Mouse (Mus musculus) lung, postnatal 0 days (tissue): Measurements from ENCODE around the gene Hcls1.

Experiments used
- CTCF ChIP-seq: IDR thresholded peaks from 2 replicates; pipeline ENCODE4 v1.5.1; 2016; ENCODE audit warnings: antibody characterized with exemption, mild to moderate bottlenecking
- EP300 ChIP-seq: IDR thresholded peaks from 2 replicates; pipeline ENCODE4 v1.6.1; 2016; ENCODE audit warnings: antibody characterized with exemption, mild to moderate bottlenecking, control low read depth

DNA sequence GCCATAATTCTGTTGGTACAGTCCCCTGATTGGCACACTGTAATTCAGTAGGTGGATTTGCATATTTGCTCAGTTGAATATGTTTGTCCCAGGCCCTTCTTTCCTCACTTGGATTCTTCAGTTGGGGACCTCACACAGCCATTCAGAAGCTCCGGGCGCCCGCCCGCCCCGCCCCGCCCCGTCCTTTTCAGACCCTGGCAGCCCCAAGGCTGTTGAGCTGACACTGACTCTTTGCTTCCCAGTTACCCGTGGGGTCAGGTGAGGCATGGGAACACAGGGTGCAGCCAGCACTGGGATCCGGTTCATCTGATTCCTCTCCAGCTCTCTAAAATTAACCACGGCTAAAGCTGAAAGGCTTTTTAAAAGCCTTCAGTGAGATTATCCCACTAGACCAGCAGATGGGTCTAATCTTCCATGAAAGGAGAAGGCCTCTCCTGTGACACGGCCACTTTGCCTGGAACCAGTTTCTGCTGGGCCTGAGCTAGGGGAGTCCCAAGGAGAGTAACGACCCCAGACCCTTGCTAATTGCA is 10.2 kb downstream of the Hcls1 start:
- TF ChIP-seq CTCF: no peak
- no peak for TF ChIP-seq EP300
